ENCODE assay signal across 15 mouse cellular contexts in genomic region chr6:57106358-57106757, GRCm38 (mm10). TPM values are rescaled to one million over a fixed set of nuclear protein-coding genes. Genes with fewer than 3 reads are reported as not detected.
DNase-seq lines count a peak whose midpoint lies in the region; ATAC-seq and TF ChIP-seq lines count a peak whose summit lies in the region.
"Had no signal": no experiment of that assay in that cellular context is flagged by ENCODE, and none has a peak within 500 bp of the region (broad histone marks: within the 10 kb centered on the region; RNA-seq: fewer than 3 reads in every experiment).

No protein-coding gene starts in this region.

- TF ChIP-seq POLR2A in liver, adult 2 months (IDR thresholded peaks at IDR 0.05; ENCODE audit: extremely low read depth, insufficient read depth, low read length), result no peak
- no peak for TF ChIP-seq POLR2A in MEL (IDR thresholded peaks at IDR 0.05; ENCODE audit: control insufficient read depth in 1 of 2, insufficient read depth in 1 of 2, low read depth in 1 of 2, low read length in 2 of 2, poor library complexity in 1 of 2)

- H3K27me3 ChIP-seq in liver, adult 2 months (ENCODE audit: control insufficient read depth, insufficient read depth, low read length), result no peaks in the 10 kb centered on the region
- no peaks in the 10 kb centered on the region for H3K27me3 ChIP-seq in MEL (ENCODE audit: control insufficient read depth in 1 of 2, insufficient read depth in 2 of 2, low read length in 2 of 2)
- no peaks in the 10 kb centered on the region for H3K27me3 ChIP-seq in midbrain, postnatal 0 days (ENCODE audit: insufficient read depth, low read length)
- no peaks in the 10 kb centered on the region for H3K27me3 ChIP-seq in limb, embryonic 10.5 days (ENCODE audit: low read depth, poor library complexity, severe bottlenecking)
- H3K27me3 ChIP-seq: heart, embryonic 15.5 days; lung, embryonic 15.5 days; midbrain, embryonic 15.5 days had no signal

- H3K4me3 ChIP-seq in liver, adult 2 months (ENCODE audit: insufficient read depth, low read depth, low read length), result no peak overlapping the region
- no peak overlapping the region for H3K4me3 ChIP-seq in MEL (ENCODE audit: control insufficient read depth in 1 of 2, insufficient read depth in 1 of 2, low read depth in 2 of 2, low read length in 2 of 2)
- no peak overlapping the region for H3K4me3 ChIP-seq in midbrain, postnatal 0 days (ENCODE audit: low read depth, low read length)
- H3K4me3 ChIP-seq in limb, embryonic 10.5 days, result no peak overlapping the region
- H3K4me3 ChIP-seq: gastrocnemius, adult 2 months; heart, embryonic 15.5 days; lung, embryonic 15.5 days; midbrain, embryonic 15.5 days had no signal

- TF ChIP-seq CTCF in liver, adult 2 months (IDR thresholded peaks at IDR 0.05; ENCODE audit: low read depth, low read length), result no peak
- peak; percentile 12 to 57 (median 35); a peak in 4 of 6 replicates for TF ChIP-seq CTCF in MEL (IDR thresholded peaks at IDR 0.05 in 2 of 3, conservative IDR thresholded peaks at IDR 0.05 in 1 of 3; ENCODE audit: control insufficient read depth in 1 of 3, insufficient read depth in 1 of 3, low read depth in 2 of 3, low read length in 3 of 3, poor library complexity in 1 of 3, severe bottlenecking in 1 of 3)
- no peak for TF ChIP-seq CTCF in midbrain, postnatal 0 days (IDR thresholded peaks at IDR 0.05)

- H3K9ac ChIP-seq in liver, adult 2 months (ENCODE audit: low read depth, low read length), result no peak overlapping the region
- no peak overlapping the region for H3K9ac ChIP-seq in MEL (ENCODE audit: control insufficient read depth, low read depth, low read length, poor library complexity, severe bottlenecking)
- no peak overlapping the region for H3K9ac ChIP-seq in midbrain, postnatal 0 days (replicated peaks; ENCODE audit: low read length, poor library complexity, severe bottlenecking)
- H3K9ac ChIP-seq: heart, embryonic 15.5 days; lung, embryonic 15.5 days; midbrain, embryonic 15.5 days had no signal

- 37% methylated on average over 1 of the region's 1 CpGs for WGBS in liver, adult 2 months
- 83% methylated on average over 1 of the region's 1 CpGs for WGBS in midbrain, postnatal 0 days
- WGBS in limb, embryonic 10.5 days, result 77% methylated on average over 1 of the region's 1 CpGs

- no peak overlapping the region for H3K4me2 ChIP-seq in midbrain, postnatal 0 days (ENCODE audit: low read depth, low read length, poor library complexity, severe bottlenecking)
- H3K4me2 ChIP-seq: heart, embryonic 15.5 days; lung, embryonic 15.5 days; midbrain, embryonic 15.5 days had no signal

- no peaks in the 10 kb centered on the region for H3K36me3 ChIP-seq in liver, adult 2 months (ENCODE audit: control insufficient read depth, insufficient read depth, low read length)
- no peaks in the 10 kb centered on the region for H3K36me3 ChIP-seq in MEL (ENCODE audit: control insufficient read depth in 1 of 2, insufficient read depth in 2 of 2, low read length in 2 of 2)
- no peaks in the 10 kb centered on the region for H3K36me3 ChIP-seq in midbrain, postnatal 0 days (ENCODE audit: insufficient read depth, low read length)
- H3K36me3 ChIP-seq in limb, embryonic 10.5 days, result no peaks in the 10 kb centered on the region
- H3K36me3 ChIP-seq: heart, embryonic 15.5 days; lung, embryonic 15.5 days; midbrain, embryonic 15.5 days had no signal

- peak; percentile 57 for TF ChIP-seq RAD21 in MEL (IDR thresholded peaks at IDR 0.05; ENCODE audit: low read depth, low read length)

- no peak overlapping the region for H3K27ac ChIP-seq in liver, adult 2 months (replicated peaks; ENCODE audit: insufficient read depth, low read depth, low read length)
- no peak overlapping the region for H3K27ac ChIP-seq in MEL (ENCODE audit: control insufficient read depth, low read depth, low read length)
- H3K27ac ChIP-seq in midbrain, postnatal 0 days (ENCODE audit: low read depth, low read length), result no peak overlapping the region
- H3K27ac ChIP-seq in limb, embryonic 10.5 days, result no peak overlapping the region
- H3K27ac ChIP-seq: gastrocnemius, adult 2 months; heart, embryonic 15.5 days; lung, embryonic 15.5 days; midbrain, embryonic 15.5 days had no signal

- no peaks in the 10 kb centered on the region for H3K79me2 ChIP-seq in liver, adult 2 months (ENCODE audit: control insufficient read depth, insufficient read depth, low read length)
- H3K79me2 ChIP-seq in MEL (ENCODE audit: control insufficient read depth, insufficient read depth, low read length, poor library complexity), result no peaks in the 10 kb centered on the region

- no peak for ATAC-seq in midbrain, postnatal 0 days (ENCODE audit: low FRiP score)
- ATAC-seq: midbrain, embryonic 15.5 days had no signal

- peak; percentile 10 for DNase-seq in liver, adult 2 months (ENCODE audit: extremely low read depth, low read depth, low spot score)
- DNase-seq in liver (no peak), MEL (ENCODE audit: low read depth, low spot score) (peak; percentile 42)
- peak; percentile 3 for DNase-seq in c-Kit-positive CD71-negative TER-119-negative erythroid progenitor cells, embryonic 14.5 days (ENCODE audit: low read depth)
- DNase-seq in naive thymus-derived CD4-positive, alpha-beta T cell, adult 2 months (ENCODE audit: low read depth), result peak; percentile 9
- no peak for DNase-seq in midbrain, postnatal 0 days (ENCODE audit: low spot score)
- no peak for DNase-seq in limb, embryonic 10.5 days (ENCODE audit: low spot score)
- DNase-seq: cerebellum, adult 2 months; gastrocnemius, adult 2 months had no signal

- TF ChIP-seq EP300 in MEL (IDR thresholded peaks at IDR 0.05; ENCODE audit: low read depth in 1 of 2, low read length in 2 of 2), result no peak

- no peaks in the 10 kb centered on the region for H3K4me1 ChIP-seq in liver, adult 2 months (ENCODE audit: control insufficient read depth, insufficient read depth, low read length)
- H3K4me1 ChIP-seq in MEL (ENCODE audit: control insufficient read depth in 1 of 2, insufficient read depth in 2 of 2, low read length in 2 of 2), result no peaks in the 10 kb centered on the region
- H3K4me1 ChIP-seq in midbrain, postnatal 0 days (ENCODE audit: insufficient read depth, low read length), result no peaks in the 10 kb centered on the region
- H3K4me1 ChIP-seq in limb, embryonic 10.5 days, result no peaks in the 10 kb centered on the region
- H3K4me1 ChIP-seq: heart, embryonic 15.5 days; lung, embryonic 15.5 days; midbrain, embryonic 15.5 days had no signal

- no peaks in the 10 kb centered on the region for H3K9me3 ChIP-seq in MEL (replicated peaks; ENCODE audit: insufficient read depth, low read length)
- no peaks in the 10 kb centered on the region for H3K9me3 ChIP-seq in midbrain, postnatal 0 days (ENCODE audit: low read length)
- H3K9me3 ChIP-seq in limb, embryonic 10.5 days (replicated peaks), result no peaks in the 10 kb centered on the region
- H3K9me3 ChIP-seq: heart, embryonic 15.5 days; lung, embryonic 15.5 days; midbrain, embryonic 15.5 days had no signal

TF ChIP-seq in MEL, 35 proteins besides CTCF, POLR2A, EP300 and RAD21:
- TF ChIP-seq UBTF (IDR thresholded peaks at IDR 0.05; ENCODE audit: borderline replicate concordance, insufficient read depth, low read depth, low read length) (no peak), MYB (IDR thresholded peaks at IDR 0.05; ENCODE audit: low read depth, low read length) (no peak), BHLHE40 (IDR thresholded peaks at IDR 0.05; ENCODE audit: borderline replicate concordance, low read depth, low read length) (no peak), MAFK (IDR thresholded peaks at IDR 0.05; ENCODE audit: borderline replicate concordance, low read depth, low read length) (no peak), ZC3H11A (IDR thresholded peaks at IDR 0.05; ENCODE audit: low read depth, low read length) (peak; percentile 46), SMC3 (IDR thresholded peaks at IDR 0.05; ENCODE audit: low read depth, low read length) (peak; percentile 67), USF1 (IDR thresholded peaks at IDR 0.05; ENCODE audit: low read depth, low read length) (no peak)

RNA-seq across cellular contexts. Expression of gene Vmn1r10, which starts 2.9 kb away (rescaled TPM):
- not detected in 2 replicates for total RNA-seq in liver, adult 2 months (2014; rRNA removed)
- not detected in 2 replicates for polyA plus RNA-seq in liver, adult 2 months (2012; rRNA removed)
- not detected in 2 replicates for total RNA-seq in MEL (2012; rRNA removed)
- not detected for polyA plus RNA-seq in MEL (2012; ENCODE audit: insufficient read depth in 1 of 2, insufficient read length in 2 of 2, low read depth in 1 of 2, low replicate concordance in 2 of 2, missing spikeins in 1 of 2)
- total RNA-seq in midbrain, postnatal 0 days (2014; rRNA removed), result not detected in 2 replicates
- polyA plus RNA-seq in midbrain, postnatal 0 days (2015; fragmentation: Nextera tagmentation; extraction: Ambion mirVana), result not detected in 2 replicates
- polyA plus RNA-seq in limb, embryonic 10.5 days (2016; fragmentation: Nextera tagmentation; extraction: Ambion mirVana), result not detected in 2 replicates
- total RNA-seq: gastrocnemius, adult 2 months; left cerebral cortex, adult 18-20 months had no signal
- polyA plus RNA-seq: cerebellum, adult 2 months; heart, embryonic 15.5 days; kidney, embryonic 14.5 days; lung, embryonic 15.5 days; midbrain, embryonic 15.5 days; small intestine, adult 2 months had no signal

RNA-seq across cellular contexts. Expression of gene Vmn1r11, which starts 26.9 kb away (rescaled TPM):
- not detected in 2 replicates for total RNA-seq in liver, adult 2 months (2014; rRNA removed)
- not detected in 2 replicates for polyA plus RNA-seq in liver, adult 2 months (2012; rRNA removed)
- not detected in 2 replicates for total RNA-seq in MEL (2012; rRNA removed)
- polyA plus RNA-seq in MEL (2012; ENCODE audit: insufficient read depth in 1 of 2, insufficient read length in 2 of 2, low read depth in 1 of 2, low replicate concordance in 2 of 2, missing spikeins in 1 of 2), result not detected
- not detected in 2 replicates for total RNA-seq in midbrain, postnatal 0 days (2014; rRNA removed)
- not detected in 2 replicates for polyA plus RNA-seq in midbrain, postnatal 0 days (2015; fragmentation: Nextera tagmentation; extraction: Ambion mirVana)
- not detected in 2 replicates for polyA plus RNA-seq in limb, embryonic 10.5 days (2016; fragmentation: Nextera tagmentation; extraction: Ambion mirVana)
- total RNA-seq: gastrocnemius, adult 2 months; left cerebral cortex, adult 18-20 months had no signal
- polyA plus RNA-seq: cerebellum, adult 2 months; heart, embryonic 15.5 days; kidney, embryonic 14.5 days; lung, embryonic 15.5 days; midbrain, embryonic 15.5 days; small intestine, adult 2 months had no signal

RNA-seq across cellular contexts. Expression of gene Vmn1r9, which starts 39.8 kb away (rescaled TPM):
- total RNA-seq in liver, adult 2 months (2014; rRNA removed), result not detected in 2 replicates
- not detected in 2 replicates for polyA plus RNA-seq in liver, adult 2 months (2012; rRNA removed)
- total RNA-seq in MEL (2012; rRNA removed), result not detected in 2 replicates
- not detected for polyA plus RNA-seq in MEL (2012; ENCODE audit: insufficient read depth in 1 of 2, insufficient read length in 2 of 2, low read depth in 1 of 2, low replicate concordance in 2 of 2, missing spikeins in 1 of 2)
- total RNA-seq in midbrain, postnatal 0 days (2014; rRNA removed), result not detected in 2 replicates
- not detected in 2 replicates for polyA plus RNA-seq in midbrain, postnatal 0 days (2015; fragmentation: Nextera tagmentation; extraction: Ambion mirVana)
- polyA plus RNA-seq in limb, embryonic 10.5 days (2016; fragmentation: Nextera tagmentation; extraction: Ambion mirVana), result not detected in 2 replicates
- total RNA-seq: gastrocnemius, adult 2 months; left cerebral cortex, adult 18-20 months had no signal
- polyA plus RNA-seq: cerebellum, adult 2 months; heart, embryonic 15.5 days; kidney, embryonic 14.5 days; lung, embryonic 15.5 days; midbrain, embryonic 15.5 days; small intestine, adult 2 months had no signal

RNA-seq across cellular contexts. Expression of gene Vmn1r12, which starts 50.4 kb away (rescaled TPM):
- total RNA-seq in liver, adult 2 months (2014; rRNA removed), result not detected in 2 replicates
- not detected in 2 replicates for polyA plus RNA-seq in liver, adult 2 months (2012; rRNA removed)
- total RNA-seq in MEL (2012; rRNA removed), result not detected in 2 replicates
- not detected for polyA plus RNA-seq in MEL (2012; ENCODE audit: insufficient read depth in 1 of 2, insufficient read length in 2 of 2, low read depth in 1 of 2, low replicate concordance in 2 of 2, missing spikeins in 1 of 2)
- not detected in 2 replicates for total RNA-seq in midbrain, postnatal 0 days (2014; rRNA removed)
- not detected in 2 replicates for polyA plus RNA-seq in midbrain, postnatal 0 days (2015; fragmentation: Nextera tagmentation; extraction: Ambion mirVana)
- polyA plus RNA-seq in limb, embryonic 10.5 days (2016; fragmentation: Nextera tagmentation; extraction: Ambion mirVana), result not detected in 2 replicates
- total RNA-seq: gastrocnemius, adult 2 months; left cerebral cortex, adult 18-20 months had no signal
- polyA plus RNA-seq: cerebellum, adult 2 months; heart, embryonic 15.5 days; kidney, embryonic 14.5 days; lung, embryonic 15.5 days; midbrain, embryonic 15.5 days; small intestine, adult 2 months had no signal

Comparison
In these comparisons a context has a peak if more than half of its experiments do, and no peak if none do; other contexts are left out.
1. DNase-seq: peak in liver, adult 2 months (single experiment), MEL (single experiment), c-Kit-positive CD71-negative TER-119-negative erythroid progenitor cells, embryonic 14.5 days (single experiment) and naive thymus-derived CD4-positive, alpha-beta T cell, adult 2 months (single experiment); none in liver (single experiment), midbrain, postnatal 0 days (single experiment) and limb, embryonic 10.5 days (single experiment).
2. CTCF ChIP-seq: peak in MEL (3 of 3); none in liver, adult 2 months (single experiment) and midbrain, postnatal 0 days (single experiment).